Mouse (Mus musculus) testis, adult 2 months (tissue): ENCODE data around the gene Asb8. TPM values are rescaled to one million over a fixed set of nuclear protein-coding genes. Genes with fewer than 3 reads are reported as not detected.

Experiments used
- H3K27ac ChIP-seq: fragments of 200-500 bp; 2 replicates; pipeline ENCODE4 v1.5.1; 2012; ENCODE audit warnings: low read depth, low read length; ENCODE audit not compliant: control insufficient read depth, insufficient read depth
- H3K27me3 ChIP-seq: fragments of 200-500 bp; 2 replicates; pipeline ENCODE4 v1.6.1; 2012; ENCODE audit warnings: mild to moderate bottlenecking, low read length, moderate library complexity; ENCODE audit not compliant: control insufficient read depth, insufficient read depth
- H3K36me3 ChIP-seq: fragments of 200-500 bp; 2 replicates; pipeline ENCODE4 v1.6.1; 2012; ENCODE audit warnings: mild to moderate bottlenecking, low read length; ENCODE audit not compliant: control insufficient read depth, insufficient read depth
- H3K4me1 ChIP-seq: fragments of 200-500 bp; 2 replicates; pipeline ENCODE4 v1.6.1; 2012; ENCODE audit warnings: low read length; ENCODE audit not compliant: control insufficient read depth, insufficient read depth
- H3K4me3 ChIP-seq: fragments of 200-500 bp; 2 replicates; pipeline ENCODE4 v1.5.1; 2012; ENCODE audit warnings: low read depth, mild to moderate bottlenecking, low read length, moderate library complexity, mixed read lengths; ENCODE audit not compliant: control insufficient read depth
- CTCF ChIP-seq: fragments of 200-500 bp; IDR thresholded peaks from 2 replicates; pipeline ENCODE4 v1.5.1; 2012; ENCODE audit warnings: low read depth, mild to moderate bottlenecking, inconsistent platforms, low read length, moderate library complexity; ENCODE audit not compliant: control insufficient read depth, insufficient read depth, insufficient replicate concordance
- POLR2A ChIP-seq: fragments of 200-500 bp; IDR thresholded peaks from 2 replicates; pipeline ENCODE4 v1.6.1; 2012; ENCODE audit warnings: low read depth, mild to moderate bottlenecking, inconsistent platforms, low read length, moderate library complexity; ENCODE audit not compliant: control insufficient read depth
- polyA plus RNA-seq: library from polyadenylated mRNA; depleted of rRNA; stranded (reverse); fragments of >200 nt; gene quantifications from 2 replicates; pipeline ENCODE4 v1.2.3, GENCODE M21; 2012; rRNA removed

The Asb8 gene
- 131 and 132 TPM in 2 replicates for polyA plus RNA-seq

DNA sequence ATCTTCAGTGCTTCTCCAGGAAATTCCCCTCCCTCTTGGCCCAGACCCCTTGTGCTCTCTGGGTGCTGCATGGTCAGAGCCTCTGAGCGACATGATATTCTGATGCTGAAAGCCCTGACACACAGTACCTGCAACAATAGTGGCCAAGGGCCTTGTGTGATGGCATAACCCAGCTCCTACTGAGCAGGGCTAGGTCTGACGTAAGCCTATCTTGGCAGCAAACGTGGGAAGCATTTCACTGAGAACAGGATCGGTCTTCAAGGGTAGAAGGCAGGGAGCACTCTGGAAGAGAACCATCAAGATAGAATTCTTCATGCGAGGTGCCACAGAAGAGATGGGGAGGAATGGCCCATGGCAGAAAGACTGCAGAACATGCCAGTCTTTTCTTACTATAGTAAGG lies at the start of gene Asb8:
Gene Asb8, minus strand, starts transcription at position 101 of the 400 bp plus-strand sequence.
- Histone ChIP-seq H3K36me3 (no peaks in the 10 kb centered on the region), H3K4me3 (peak within 1 kb of the TSS; percentile 78), H3K27ac (no peak within 1 kb of the TSS), H3K27me3 (no peaks in the 10 kb centered on the region), H3K4me1 (peaks cover 2% of the 10 kb centered on the region; the same call in 1 of the 2 replicates)
- no peak for TF ChIP-seq CTCF
- TF ChIP-seq POLR2A, result peak; percentile 30; the same call in 1 of the 2 replicates

DNA sequence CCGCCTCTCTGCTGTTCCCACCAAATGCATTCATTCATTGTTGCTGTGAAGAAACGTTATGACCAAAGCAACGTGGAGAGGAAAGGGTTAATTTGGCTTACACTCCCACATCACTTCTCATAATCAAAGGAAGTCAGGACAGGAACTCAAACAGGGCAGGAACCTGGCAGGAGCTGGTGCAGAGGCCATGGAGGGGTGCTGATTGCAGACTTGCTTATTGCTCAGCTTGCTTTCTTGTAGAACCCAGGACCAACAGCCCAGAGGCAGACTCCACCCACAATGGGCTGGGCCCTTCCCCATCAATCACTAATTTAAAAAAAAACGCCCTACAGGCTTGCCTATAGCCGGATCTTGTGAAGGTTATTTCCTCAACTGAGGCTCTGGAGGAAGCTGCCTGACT lies 48.7 kb upstream of the Asb8 start:
- no peaks in the 10 kb centered on the region for H3K4me1 ChIP-seq
- no peak overlapping the region for H3K27ac ChIP-seq
- TF ChIP-seq CTCF, result no peak
- TF ChIP-seq POLR2A, result no peak
- no peak overlapping the region for H3K4me3 ChIP-seq
- no peaks in the 10 kb centered on the region for H3K36me3 ChIP-seq
- H3K27me3 ChIP-seq, result no peaks in the 10 kb centered on the region

DNA sequence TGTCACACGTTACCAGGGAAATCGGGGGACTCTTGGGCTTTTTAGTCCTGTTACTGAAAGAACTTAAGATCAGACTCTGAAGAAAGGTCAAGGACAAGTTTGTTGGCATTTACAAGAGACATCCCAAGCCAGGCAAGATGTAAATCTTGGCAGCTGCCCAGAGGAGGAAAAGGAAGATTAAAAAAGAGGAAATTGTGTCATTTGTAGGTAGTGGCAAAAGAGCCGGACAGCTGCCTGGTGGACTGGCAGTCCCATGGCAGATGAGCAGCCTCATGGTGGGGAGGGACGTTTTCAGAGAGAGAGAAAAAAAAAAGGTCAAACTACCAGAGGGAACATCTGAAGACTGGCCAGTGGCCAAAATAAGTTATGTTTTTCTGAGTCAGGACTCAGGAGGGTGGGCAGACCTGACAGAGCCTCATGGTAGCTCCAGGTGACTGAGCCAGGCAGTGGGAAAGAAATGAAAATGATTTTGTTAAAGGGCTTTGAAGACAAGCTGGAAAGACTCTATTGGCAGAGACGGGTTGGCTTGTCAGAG lies 48.0 kb upstream of the Asb8 start:
- no peak for TF ChIP-seq POLR2A
- TF ChIP-seq CTCF, result no peak
- no peaks in the 10 kb centered on the region for H3K36me3 ChIP-seq
- no peaks in the 10 kb centered on the region for H3K4me1 ChIP-seq
- H3K27me3 ChIP-seq, result no peaks in the 10 kb centered on the region
- H3K27ac ChIP-seq, result no peak overlapping the region
- no peak overlapping the region for H3K4me3 ChIP-seq

DNA sequence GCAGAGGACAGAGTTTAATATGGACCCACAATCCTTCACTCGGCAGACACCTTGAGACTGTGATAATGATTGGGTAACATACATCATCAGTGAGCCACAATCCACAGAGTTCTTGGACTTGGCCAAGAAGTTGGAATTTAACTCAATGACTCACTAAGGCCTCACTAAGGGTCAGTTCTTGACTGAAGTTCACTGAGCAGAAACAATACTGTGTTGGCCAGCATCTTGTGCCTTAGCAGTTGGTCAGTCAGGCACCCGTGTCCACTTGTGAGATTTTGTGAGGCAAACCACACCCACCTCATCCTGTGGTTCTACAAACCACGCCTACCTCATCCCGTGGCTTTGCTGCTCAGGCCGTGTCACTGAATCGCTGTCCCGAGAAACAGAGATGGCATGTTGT lies 44.3 kb upstream of the Asb8 start:
- Histone ChIP-seq H3K4me3 (no peak overlapping the region), H3K36me3 (no peaks in the 10 kb centered on the region), H3K4me1 (no peaks in the 10 kb centered on the region), H3K27ac (no peak overlapping the region), H3K27me3 (no peaks in the 10 kb centered on the region)
- no peak for TF ChIP-seq CTCF
- no peak for TF ChIP-seq POLR2A

- Histone ChIP-seq H3K27me3 (no peaks in the 10 kb centered on the region), H3K27ac (no peak within 1 kb of the TSS), H3K36me3 (no peaks in the 10 kb centered on the region), H3K4me1 (no peaks in the 10 kb centered on the region), H3K4me3 (no peak within 1 kb of the TSS)
- TF ChIP-seq POLR2A, result no peak
- TF ChIP-seq CTCF, result no peak
Observed at GRCm38 (mm10) chr15:98195442-98195841, 30.0 kb upstream of the Asb8 start, which contains the start of gene Olfr288. Gene Olfr288, minus strand, starts transcription at chr15:98195542.

DNA sequence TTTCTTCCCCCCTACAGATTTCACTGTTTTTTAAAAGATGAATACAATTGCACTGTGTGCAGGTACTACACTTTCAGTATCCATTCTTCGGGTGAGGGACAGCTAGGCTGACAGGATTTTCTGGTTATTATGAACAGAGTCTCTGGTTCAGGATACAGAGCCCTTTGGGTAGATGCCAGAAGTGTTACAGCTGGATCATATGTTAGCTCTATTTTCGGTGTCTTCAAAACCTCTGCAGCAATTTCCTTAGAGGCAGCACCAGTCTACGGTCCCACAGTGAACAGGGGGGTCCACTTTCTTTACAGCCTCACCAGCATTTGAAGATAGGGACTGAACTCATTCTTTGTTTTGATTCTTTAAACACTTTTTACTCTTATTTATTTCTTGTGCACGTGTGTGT lies 19.0 kb upstream of the Asb8 start:
- Histone ChIP-seq H3K27ac (no peak overlapping the region), H3K4me1 (peaks cover 15% of the 10 kb centered on the region), H3K27me3 (no peaks in the 10 kb centered on the region; the same call in 1 of the 2 replicates), H3K4me3 (no peak overlapping the region), H3K36me3 (no peaks in the 10 kb centered on the region)
- TF ChIP-seq POLR2A (no peak), CTCF (no peak)

DNA sequence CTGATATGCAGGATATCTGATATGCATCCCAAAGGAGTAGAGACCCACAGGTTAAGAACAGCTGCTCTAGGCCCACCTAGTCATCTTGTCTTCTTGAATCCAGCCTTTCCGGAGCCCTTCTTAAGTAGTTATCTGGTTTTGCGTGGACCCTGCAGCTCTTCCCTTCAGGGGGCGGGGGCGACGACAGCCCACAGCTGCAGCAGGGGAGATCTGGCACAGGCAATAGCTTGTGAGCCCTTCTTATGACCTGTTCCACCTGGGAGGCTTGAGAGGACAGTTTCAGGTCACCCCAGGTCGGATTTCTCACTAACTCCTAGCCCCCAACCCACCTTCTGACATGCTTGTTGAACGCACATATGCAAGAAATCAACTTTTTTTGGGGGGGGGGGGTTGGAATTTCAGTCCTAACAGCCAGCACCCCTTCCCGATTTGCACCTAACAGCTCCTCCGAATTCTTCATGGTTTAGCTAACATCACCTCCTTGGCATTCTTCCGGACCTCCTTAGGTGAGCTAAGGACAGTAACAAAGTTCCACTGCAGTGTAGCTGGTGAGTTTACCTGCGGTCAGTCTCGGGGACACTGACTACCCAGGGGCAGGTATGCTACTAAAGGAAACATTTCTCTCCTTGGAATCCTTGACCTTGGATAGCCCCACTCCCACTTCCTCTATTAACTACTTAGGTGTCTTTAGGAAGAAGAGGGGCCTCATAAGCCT lies 16.6 kb upstream of the Asb8 start:
- Histone ChIP-seq H3K27ac (no peak overlapping the region), H3K27me3 (no peaks in the 10 kb centered on the region; the same call in 1 of the 2 replicates), H3K4me1 (peaks cover 15% of the 10 kb centered on the region), H3K36me3 (no peaks in the 10 kb centered on the region), H3K4me3 (no peak overlapping the region)
- TF ChIP-seq CTCF (no peak), POLR2A (no peak)
